Mouse (Mus musculus) midbrain, embryonic 13.5 days (tissue): Measurements from ENCODE around the gene Olfr1326-ps1. TPM values are rescaled to one million over a fixed set of nuclear protein-coding genes. Genes with fewer than 3 reads are reported as not detected.

Experiments
- ATAC-seq: fragments of 200-750 bp; cut with Nextera tagmentation; 2 replicates; pipeline ENCODE4 v1.8.0; 2017; ENCODE audit warnings: mild to moderate bottlenecking, moderate TSS enrichment, moderate library complexity
- H3K27ac ChIP-seq: fragments of 300-500 bp; sonication (generic); 2 replicates; pipeline ENCODE4 v1.5.1; 2015; ENCODE audit warnings: inconsistent platforms, mild to moderate bottlenecking, moderate library complexity
- H3K27me3 ChIP-seq: fragments of 300-500 bp; sonication (generic); 2 replicates; pipeline ENCODE4 v1.6.1; 2015; ENCODE audit warnings: mild to moderate bottlenecking, inconsistent platforms
- H3K36me3 ChIP-seq: fragments of 300-500 bp; sonication (generic); 2 replicates; pipeline ENCODE4 v1.6.1; 2015; ENCODE audit warnings: mild to moderate bottlenecking, inconsistent platforms
- H3K4me1 ChIP-seq: fragments of 300-500 bp; sonication (generic); replicated peaks from 2 replicates; pipeline ENCODE4 v1.6.1; 2015; ENCODE audit warnings: inconsistent platforms
- H3K4me2 ChIP-seq: fragments of 300-500 bp; sonication (generic); replicated peaks from 2 replicates; pipeline ENCODE4 v1.6.1; 2015; ENCODE audit warnings: moderate library complexity, mild to moderate bottlenecking, inconsistent platforms
- H3K4me3 ChIP-seq: fragments of 300-500 bp; sonication (generic); replicated peaks from 2 replicates; pipeline ENCODE4 v1.5.1; 2015; ENCODE audit warnings: mild to moderate bottlenecking, inconsistent platforms
- H3K9ac ChIP-seq: fragments of 300-500 bp; sonication (generic); replicated peaks from 2 replicates; pipeline ENCODE4 v1.6.1; 2015; ENCODE audit warnings: mild to moderate bottlenecking, inconsistent platforms
- H3K9me3 ChIP-seq: fragments of 300-500 bp; sonication (generic); 2 replicates; pipeline ENCODE4 v1.6.1; 2016; ENCODE audit warnings: mild to moderate bottlenecking, inconsistent platforms
- WGBS: fragments of 180-500 bp; shearing (Covaris S2); methylation state at CpG from one replicate; pipeline ENCODE4 v1.1.7; 2015; 5-methylcytosine and 5-hydroxymethylcytosine counted together
- polyA plus RNA-seq: library from polyadenylated mRNA; unstranded; fragments of >200 nt; fragmentation: Nextera tagmentation; extraction: Ambion mirVana; gene quantifications from 2 replicates; pipeline ENCODE4 v1.2.1, GENCODE M21; 2015

The Olfr1326-ps1 gene
- not detected in 2 replicates for polyA plus RNA-seq

DNA sequence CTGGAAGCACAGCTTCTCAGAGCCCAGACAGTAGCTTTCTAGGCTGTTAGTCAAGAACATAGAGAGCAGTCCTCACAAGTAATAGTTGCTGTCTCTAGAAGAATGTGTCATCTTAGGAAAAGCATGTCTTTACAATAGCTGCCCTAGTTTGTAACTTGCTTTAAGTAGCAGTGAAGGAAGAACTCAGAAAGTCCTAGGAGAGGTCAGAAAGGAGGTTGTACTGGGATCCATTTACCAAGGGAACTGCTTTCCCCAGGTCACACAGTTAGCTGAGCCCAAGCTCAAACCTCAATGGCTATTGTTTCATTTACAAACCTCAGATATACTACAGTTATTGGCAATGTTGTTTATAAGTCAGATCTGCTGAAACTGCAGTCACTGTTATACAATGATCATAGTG is at the start of gene Olfr1326-ps1:
TSS of gene Olfr1326-ps1 (minus strand) at position 101 of the 400 bp plus-strand sequence.
- Histone ChIP-seq H3K27me3 (no peaks in the 10 kb centered on the region), H3K36me3 (no peaks in the 10 kb centered on the region), H3K9me3 (no peaks in the 10 kb centered on the region), H3K27ac (no peak within 1 kb of the TSS), H3K4me2 (no peak within 1 kb of the TSS), H3K4me3 (no peak within 1 kb of the TSS), H3K4me1 (no peaks in the 10 kb centered on the region), H3K9ac (no peak within 1 kb of the TSS)
- ATAC-seq, result no peak

DNA sequence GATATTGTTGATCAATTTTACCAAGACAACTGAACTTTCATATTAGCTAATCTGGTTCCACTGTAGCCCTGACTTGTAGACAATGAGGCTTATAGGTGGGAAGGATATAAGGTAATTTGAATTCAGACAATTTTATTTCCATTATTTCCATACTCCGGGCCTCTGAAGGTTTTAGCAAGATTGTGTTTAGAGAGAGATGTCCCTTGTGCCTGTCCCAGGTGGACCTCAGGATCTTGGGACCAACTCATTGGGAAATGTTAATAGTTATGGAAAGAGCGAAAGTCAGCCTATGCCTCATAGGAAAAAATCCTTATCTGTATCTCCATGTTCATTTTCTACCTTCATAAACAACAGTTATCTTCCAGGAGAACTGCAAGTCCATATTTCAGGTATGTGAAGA is 17.7 kb upstream of the Olfr1326-ps1 start, which contains the start of gene Olfr1325:
TSS of gene Olfr1325 (plus strand) at position 301 of the 400 bp plus-strand sequence.
- Histone ChIP-seq H3K4me3 (no peak within 1 kb of the TSS), H3K27ac (no peak within 1 kb of the TSS), H3K9me3 (no peaks in the 10 kb centered on the region), H3K27me3 (no peaks in the 10 kb centered on the region), H3K4me1 (no peaks in the 10 kb centered on the region), H3K9ac (no peak within 1 kb of the TSS), H3K36me3 (no peaks in the 10 kb centered on the region), H3K4me2 (no peak within 1 kb of the TSS)
- ATAC-seq, result no peak
- WGBS, result 80% methylated on average over 2 of the region's 2 CpGs

Other genes with a start within 250 kb of the Olfr1326-ps1 start
- gene Plxna3, start 245.8 kb downstream of the Olfr1326-ps1 start, polyA plus RNA-seq, result 58.2 and 62.0 TPM in 2 replicates
- gene Lage3, start 221.3 kb downstream of the Olfr1326-ps1 start, polyA plus RNA-seq, result 82.8 and 85.4 TPM in 2 replicates
- 66.7 and 68.8 TPM in 2 replicates for gene Ubl4a, start 201.7 kb downstream of the Olfr1326-ps1 start, polyA plus RNA-seq
- 7.0 and 8.5 TPM in 2 replicates for gene Slc10a3, start 201.5 kb downstream of the Olfr1326-ps1 start, polyA plus RNA-seq
- 33.7 and 37.7 TPM in 2 replicates for gene Fam3a, start 181.6 kb downstream of the Olfr1326-ps1 start, polyA plus RNA-seq
- gene Ikbkg, start 181.6 kb downstream of the Olfr1326-ps1 start, polyA plus RNA-seq, result 17.8 and 19.2 TPM in 2 replicates
- gene G6pdx, start 145.7 kb downstream of the Olfr1326-ps1 start, polyA plus RNA-seq, result 58.6 and 64.0 TPM in 2 replicates
- 0.46 TPM in 1 of 2 replicates, not detected in the other for gene Gm6880, start 93.5 kb downstream of the Olfr1326-ps1 start, polyA plus RNA-seq
- not detected in 2 replicates for gene Olfr1325, start 17.8 kb upstream of the Olfr1326-ps1 start, polyA plus RNA-seq
- 0.17 and 0.19 TPM in 2 replicates for gene Gm5640, start 70.7 kb upstream of the Olfr1326-ps1 start, polyA plus RNA-seq
- gene Gm6890, start 166.0 kb upstream of the Olfr1326-ps1 start, polyA plus RNA-seq, result not detected in 2 replicates